Mouse (Mus musculus) layer of hippocampus, adult 9-10 months (tissue): Measurements from ENCODE around the gene Dmbx1.

Source experiments
- DNase-seq: peaks from one replicate; pipeline ENCODE4 v3.0.0; 2022; ENCODE audit warnings: low spot score

Dmbx1 gene

DNA sequence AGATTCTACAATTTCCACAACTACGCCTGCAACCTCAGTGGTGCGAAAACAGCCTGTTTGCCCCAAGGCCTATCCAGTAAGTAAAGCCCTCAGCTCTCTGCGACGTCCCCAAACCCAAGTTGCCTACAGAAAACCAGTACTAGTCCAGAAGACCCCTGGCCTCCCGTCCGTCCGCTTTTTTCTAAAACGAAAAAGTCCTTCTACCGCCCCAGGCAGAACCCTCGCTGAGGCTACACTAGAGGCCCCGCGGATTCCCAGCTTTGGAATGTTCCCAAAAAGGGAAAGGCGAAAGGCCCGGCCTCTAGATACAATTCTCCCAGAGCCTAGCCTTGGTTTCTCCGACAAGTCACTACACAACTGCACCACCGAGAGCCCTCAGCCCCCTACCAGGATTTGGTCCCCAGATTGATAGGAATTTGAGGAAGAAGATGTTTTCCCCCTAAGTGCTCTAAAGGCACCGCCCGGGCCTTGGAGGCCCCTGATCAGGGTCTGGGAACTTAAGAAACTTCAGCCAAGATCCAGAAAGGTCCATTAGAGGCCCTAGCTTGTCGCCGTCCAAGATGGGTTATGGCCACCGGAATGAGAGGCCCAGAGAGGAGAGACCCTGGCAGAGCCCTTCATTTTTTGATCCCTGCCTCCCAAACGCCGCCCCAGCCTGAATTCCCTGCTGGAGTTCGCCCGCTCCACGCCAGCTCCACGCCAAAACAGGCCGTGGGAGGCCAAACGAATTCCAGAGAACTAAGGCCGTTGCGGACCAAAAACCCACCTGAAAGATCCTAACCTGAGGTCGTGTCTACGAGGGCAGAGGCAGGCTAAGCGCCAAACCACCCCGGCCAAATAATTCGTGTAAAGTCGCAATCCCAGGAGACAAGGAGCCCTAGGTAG lies 1.2 kb downstream of the Dmbx1 start:
- no peak for DNase-seq

GRCm38 (mm10) chr4:115937061-115937976 lies 2.4 kb downstream of the Dmbx1 start:
- DNase-seq = no peak

GRCm38 (mm10) chr4:115936646-115937045 lies 3.1 kb downstream of the Dmbx1 start:
- no peak for DNase-seq

DNA sequence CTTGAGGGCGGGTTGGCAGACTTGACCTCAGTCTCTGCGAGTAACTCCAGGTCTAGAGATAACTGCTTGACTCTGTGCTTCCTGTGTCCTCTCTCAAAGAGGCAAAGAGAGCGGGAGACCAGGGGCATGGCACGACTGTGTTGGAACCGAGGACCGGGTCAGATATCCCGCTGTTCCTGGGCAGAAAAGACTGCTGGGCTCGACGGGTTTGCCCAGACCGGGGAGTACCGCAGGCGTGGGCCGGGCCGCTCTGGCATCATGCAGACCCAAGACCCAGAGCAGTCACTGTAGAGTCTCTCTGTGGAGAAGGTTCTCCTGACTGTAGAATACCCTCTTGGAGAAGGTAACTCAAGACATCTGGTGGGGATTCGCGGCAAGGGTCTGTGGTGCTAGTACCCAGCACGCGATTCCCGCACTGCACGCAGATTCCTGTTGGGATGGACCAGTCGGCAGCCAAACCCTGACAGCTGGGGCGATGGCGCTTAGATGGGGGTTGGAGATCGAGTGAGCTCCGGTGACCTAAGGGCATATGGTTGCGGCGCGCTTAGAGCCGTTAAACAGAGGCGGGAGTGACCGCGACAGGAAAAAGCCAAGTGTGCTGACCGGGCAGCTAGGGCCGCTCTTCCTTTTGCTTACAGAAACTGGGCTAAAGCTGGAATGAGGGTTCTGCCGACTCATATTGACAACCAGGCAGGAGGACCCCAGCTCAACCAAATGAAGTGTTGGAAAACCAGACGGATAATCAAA lies 3.7 kb downstream of the Dmbx1 start:
- no peak for DNase-seq

- no peak for DNase-seq
Observed at GRCm38 (mm10) chr4:115931556-115932088, 8.1 kb downstream of the Dmbx1 start.

DNA sequence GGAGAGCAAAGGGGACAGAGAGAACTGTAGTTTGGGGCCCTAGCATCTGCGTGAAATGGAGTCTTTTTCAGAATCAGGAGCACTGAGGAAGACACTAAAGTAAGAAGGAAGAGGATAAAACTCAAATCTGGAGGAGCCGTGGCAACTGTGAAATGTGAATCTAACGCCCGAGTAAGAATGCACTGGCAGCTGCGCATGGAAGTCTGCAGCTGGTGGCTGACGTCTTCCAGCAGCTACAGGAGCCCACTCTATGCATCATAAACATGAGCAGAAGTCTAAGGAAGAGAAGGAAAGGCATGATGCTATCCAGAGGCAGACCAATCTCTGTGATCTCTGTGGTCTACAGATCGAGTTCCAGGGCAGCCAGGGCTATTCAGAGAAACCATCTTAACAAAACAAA lies 12.1 kb downstream of the Dmbx1 start:
- no peak for DNase-seq

GRCm38 (mm10) chr4:115923262-115923880 lies 16.4 kb downstream of the Dmbx1 start:
- no peak for DNase-seq

GRCm38 (mm10) chr4:115922688-115923087 lies 17.0 kb downstream of the Dmbx1 start:
- no peak for DNase-seq

GRCm38 (mm10) chr4:115919911-115920310 lies 19.8 kb downstream of the Dmbx1 start:
- no peak for DNase-seq

DNA sequence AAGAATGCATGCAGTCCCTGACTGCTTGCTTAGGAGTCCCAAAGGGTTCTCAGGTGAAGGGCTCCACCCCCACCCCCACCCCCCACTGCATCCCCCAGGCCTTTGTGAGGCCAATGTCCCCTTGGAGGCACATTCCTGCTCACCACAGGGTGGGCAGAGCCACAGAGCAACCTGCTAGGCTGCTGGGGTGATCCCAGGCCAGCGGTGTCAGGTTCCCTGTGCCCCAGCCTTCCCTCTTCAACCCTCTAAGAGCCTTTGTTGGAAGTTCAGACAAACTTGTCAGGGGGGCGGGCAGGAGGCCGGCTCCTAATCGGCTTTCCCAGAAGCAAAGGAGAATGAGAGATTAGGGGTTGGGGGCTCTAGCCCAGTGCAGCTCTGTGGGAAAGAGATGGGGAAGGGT lies 28.1 kb downstream of the Dmbx1 start:
- DNase-seq = no peak

- DNase-seq = no peak
Observed at GRCm38 (mm10) chr4:115908641-115909040, 31.1 kb downstream of the Dmbx1 start.

DNA sequence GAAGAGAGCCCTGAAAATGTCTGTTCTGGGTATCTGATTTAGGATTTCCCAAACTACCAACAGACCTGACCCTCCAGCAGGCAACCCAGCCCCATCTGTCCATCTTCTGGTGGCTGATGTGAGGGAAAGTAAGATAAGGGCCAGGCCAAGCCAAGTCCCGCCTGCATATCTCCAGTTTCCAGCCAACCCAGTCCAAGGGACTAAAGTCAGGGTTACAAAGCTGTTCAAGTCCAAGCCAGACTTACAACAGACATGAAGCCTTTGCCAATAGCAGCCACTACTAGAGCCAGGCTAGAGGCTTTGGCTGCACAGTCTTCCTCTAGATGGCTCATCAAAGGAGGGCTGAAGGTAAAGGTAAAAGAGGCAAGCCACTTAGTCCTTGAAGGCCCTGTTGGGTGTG lies 31.7 kb downstream of the Dmbx1 start:
- no peak for DNase-seq

- DNase-seq = no peak
Observed at GRCm38 (mm10) chr4:115906791-115907190, 32.9 kb downstream of the Dmbx1 start.

DNA sequence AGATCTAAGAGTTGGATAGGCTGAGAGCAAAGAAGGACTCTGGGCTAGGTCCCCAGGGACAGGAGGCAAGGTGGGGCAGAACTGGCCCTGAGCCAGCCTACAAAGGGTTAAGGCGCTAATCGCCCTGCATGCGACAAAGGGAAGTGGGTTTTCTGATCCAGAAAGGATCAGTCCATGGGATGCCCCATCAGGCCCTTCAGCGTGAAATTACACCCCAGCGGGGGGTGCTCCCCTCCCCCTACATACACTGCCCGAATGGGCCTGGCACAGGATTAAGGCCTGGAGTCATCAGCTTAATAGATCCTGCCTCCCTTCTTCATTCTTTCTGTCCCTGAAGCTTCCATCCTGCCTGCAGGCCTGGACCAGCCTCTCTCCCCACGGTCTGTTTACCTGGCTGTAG lies 34.0 kb downstream of the Dmbx1 start:
- DNase-seq = no peak

GRCm38 (mm10) chr4:115904375-115904774 lies 35.4 kb downstream of the Dmbx1 start:
- DNase-seq = no peak

DNA sequence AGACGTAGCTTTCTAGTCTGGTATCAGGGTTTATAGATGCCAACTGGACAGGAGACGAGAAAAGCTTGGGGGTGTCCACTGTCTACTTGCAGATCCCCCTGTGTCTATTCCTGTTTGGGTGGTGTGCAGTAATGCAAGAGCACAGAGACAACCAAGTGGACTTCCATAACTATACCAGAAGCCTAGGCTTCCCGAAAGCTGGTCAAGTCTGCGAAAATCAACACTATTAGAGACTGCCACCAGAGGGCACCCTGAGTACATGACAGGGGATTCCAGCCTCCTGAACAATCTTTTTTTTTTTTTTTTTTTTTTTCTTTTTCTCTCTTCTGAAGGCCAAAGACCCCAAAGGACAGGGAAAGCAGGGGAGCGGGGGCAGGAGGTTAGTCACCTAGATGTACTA lies 36.9 kb downstream of the Dmbx1 start:
- DNase-seq = peak; percentile 85

GRCm38 (mm10) chr4:115897901-115898631 lies 41.7 kb downstream of the Dmbx1 start:
- no peak for DNase-seq

GRCm38 (mm10) chr4:115894281-115894680 lies 45.4 kb downstream of the Dmbx1 start:
- DNase-seq = no peak

DNA sequence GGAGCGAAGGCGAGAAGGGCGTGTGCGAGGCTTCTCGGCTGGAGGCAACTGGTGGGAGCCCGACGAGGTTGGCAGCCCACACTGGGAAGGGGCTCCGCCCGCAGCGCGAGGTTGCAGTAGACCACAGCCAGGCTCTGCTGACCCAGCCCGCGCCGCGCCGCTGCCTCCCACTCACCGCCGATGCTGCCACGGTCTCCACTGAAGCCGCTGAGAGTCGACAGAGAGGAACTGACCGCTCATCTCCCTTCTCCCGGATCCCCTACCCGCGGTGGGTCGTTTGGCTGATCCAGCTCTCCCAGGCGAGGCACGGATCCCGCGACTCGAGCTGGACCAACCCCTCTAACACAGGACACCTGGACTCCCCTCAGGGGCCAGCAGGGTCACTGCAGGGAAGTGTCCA lies 49.2 kb downstream of the Dmbx1 start, which contains the start of gene 6430628N08Rik:
Gene 6430628N08Rik (plus strand): TSS at position 113 of the 400 bp plus-strand sequence.
- no peak for DNase-seq

- no peak for DNase-seq
Observed at GRCm38 (mm10) chr4:115890066-115890465, 49.7 kb downstream of the Dmbx1 start.

DNA sequence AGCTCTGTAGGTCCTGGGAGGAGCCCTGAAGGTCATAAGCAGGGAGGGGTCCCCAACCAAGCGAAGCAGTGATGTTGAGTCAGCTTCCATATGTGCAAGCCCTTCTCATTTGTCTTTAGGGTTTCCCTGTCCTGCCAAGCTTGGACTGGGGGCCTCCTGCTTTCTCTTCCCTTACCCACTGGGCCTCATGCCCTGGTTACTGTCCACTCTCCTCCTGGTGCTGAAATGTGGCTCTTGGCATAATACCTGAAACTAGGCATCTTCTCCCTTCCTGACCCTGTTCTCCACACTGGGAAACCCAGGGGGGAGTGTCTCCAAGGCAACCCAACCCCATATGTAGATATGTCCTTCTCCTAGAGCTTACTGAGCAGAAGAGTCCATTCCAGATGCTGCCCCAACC lies 52.9 kb downstream of the Dmbx1 start:
- no peak for DNase-seq
